In genomic region chr1:138154185-138154785, GRCm38 (mm10) we compare ENCODE assay signal across 19 mouse cellular contexts. TPM values are rescaled to one million over a fixed set of nuclear protein-coding genes. Genes with fewer than 3 reads are reported as not detected.
DNase-seq lines count a peak whose midpoint lies in the region; ATAC-seq and TF ChIP-seq lines count a peak whose summit lies in the region.
"Had no signal": no experiment of that assay in that cellular context is flagged by ENCODE, and none has a peak within 500 bp of the region (broad histone marks: within the 10 kb centered on the region; RNA-seq: fewer than 3 reads in every experiment).

No protein-coding gene starts in this region.

- no peak overlapping the region for H3K4me3 ChIP-seq in ES-E14 (ENCODE audit: insufficient read depth in 1 of 2, low read depth in 1 of 2, low read length in 2 of 2, poor library complexity in 1 of 2, severe bottlenecking in 1 of 2)
- H3K4me3 ChIP-seq in liver, postnatal 0 days (ENCODE audit: low read depth, low read length): no peak overlapping the region
- H3K4me3 ChIP-seq: erythroblast, embryonic 14.5 days; forebrain, embryonic 15.5 days; heart, embryonic 15.5 days; hindbrain, embryonic 12.5 days; intestine, embryonic 15.5 days; layer of hippocampus, adult 2 months; left cerebral cortex, adult 2 months; liver, embryonic 13.5 days had no signal

- no peak for DNase-seq in ES-E14 (ENCODE audit: low read depth, low spot score)
- peak; percentile 73 for DNase-seq in thymus, postnatal 14 days
- no peak for DNase-seq in kidney, postnatal 10 days
- no peak for DNase-seq in liver, postnatal 0 days
- no peak for DNase-seq in layer of hippocampus, adult 11-12 months (ENCODE audit: low spot score)
- DNase-seq: heart, adult 18-20 months; liver, embryonic 13.5 days had no signal

- H3K9me3 ChIP-seq in ES-E14 (ENCODE audit: control insufficient read depth, insufficient read depth, low read depth, low read length): no peaks in the 10 kb centered on the region
- H3K9me3 ChIP-seq in liver, postnatal 0 days (ENCODE audit: low read length): no peaks in the 10 kb centered on the region
- H3K9me3 ChIP-seq: forebrain, embryonic 15.5 days; heart, embryonic 15.5 days; hindbrain, embryonic 12.5 days; intestine, embryonic 15.5 days; liver, embryonic 13.5 days had no signal

- no peak overlapping the region for H3K27ac ChIP-seq in ES-E14 (ENCODE audit: insufficient read depth, low read depth, low read length, poor library complexity, severe bottlenecking)
- no peak overlapping the region for H3K27ac ChIP-seq in liver, postnatal 0 days (ENCODE audit: low read depth)
- H3K27ac ChIP-seq: forebrain, embryonic 15.5 days; heart, embryonic 15.5 days; hindbrain, embryonic 12.5 days; intestine, embryonic 15.5 days; layer of hippocampus, adult 2 months; left cerebral cortex, adult 2 months; liver, embryonic 13.5 days; stomach, postnatal 0 days had no signal

- H3K4me1 ChIP-seq in ES-E14 (ENCODE audit: control insufficient read depth in 2 of 2, insufficient read depth in 2 of 2, low read length in 2 of 2, poor library complexity in 1 of 2): peaks cover 0 to 2% of the 10 kb centered on the region in 2 experiments; a peak in 1 of 4 replicates
- H3K4me1 ChIP-seq in liver, postnatal 0 days (ENCODE audit: insufficient read depth): no peaks in the 10 kb centered on the region
- H3K4me1 ChIP-seq: heart, embryonic 15.5 days; hindbrain, embryonic 12.5 days; intestine, embryonic 15.5 days; liver, embryonic 13.5 days had no signal

- WGBS in liver, postnatal 0 days (ENCODE audit: insufficient replicate concordance): 38% methylated on average over 1 of the region's 1 CpGs

- no peak overlapping the region for H3K4me2 ChIP-seq in liver, postnatal 0 days (ENCODE audit: low read depth, low read length)
- H3K4me2 ChIP-seq: forebrain, embryonic 15.5 days; heart, embryonic 15.5 days; hindbrain, embryonic 12.5 days; intestine, embryonic 15.5 days; liver, embryonic 13.5 days had no signal

- no peaks in the 10 kb centered on the region for H3K36me3 ChIP-seq in ES-E14 (ENCODE audit: control insufficient read depth, insufficient read depth, low read length, poor library complexity, severe bottlenecking)
- H3K36me3 ChIP-seq in liver, postnatal 0 days (replicated peaks; ENCODE audit: insufficient read depth, low read length): no peaks in the 10 kb centered on the region
- H3K36me3 ChIP-seq: forebrain, embryonic 15.5 days; heart, embryonic 15.5 days; hindbrain, embryonic 12.5 days; intestine, embryonic 15.5 days; liver, embryonic 13.5 days had no signal

- no peaks in the 10 kb centered on the region for H3K27me3 ChIP-seq in liver, postnatal 0 days (ENCODE audit: insufficient read depth, low read length)
- H3K27me3 ChIP-seq: CH12.LX; forebrain, embryonic 15.5 days; heart, embryonic 15.5 days; hindbrain, embryonic 12.5 days; intestine, embryonic 15.5 days; liver, embryonic 13.5 days had no signal

- H3K9ac ChIP-seq in ES-E14 (ENCODE audit: insufficient read depth, low read depth, low read length, poor library complexity, severe bottlenecking): no peak overlapping the region
- no peak overlapping the region for H3K9ac ChIP-seq in liver, postnatal 0 days (replicated peaks)
- H3K9ac ChIP-seq: forebrain, embryonic 15.5 days; heart, embryonic 15.5 days; hindbrain, embryonic 12.5 days; intestine, embryonic 15.5 days; liver, embryonic 13.5 days had no signal

- peak; percentile 26 for ATAC-seq in CD4-positive, CD25-positive, alpha-beta regulatory T cell, adult 4 months
- peak; percentile 11 for ATAC-seq in inflammation-experienced regulatory T-cells, adult 6 months
- ATAC-seq in liver, postnatal 0 days: no peak
- ATAC-seq: forebrain, embryonic 15.5 days; intestine, embryonic 15.5 days; midbrain, embryonic 16.5 days had no signal

- no peak for TF ChIP-seq EP300 in liver, postnatal 0 days (IDR thresholded peaks at IDR 0.05; ENCODE audit: low read depth)

- in situ Hi-C loops in ES-E14 (cut with MboI; ENCODE audit: low sequenced_read_pairs in 2 of 2, unreplicated experiment in 2 of 2): no loop called here

- TF ChIP-seq CTCF in liver, postnatal 0 days (IDR thresholded peaks at IDR 0.05; ENCODE audit: low read depth): no peak

TF ChIP-seq in ES-E14, 5 proteins besides CTCF, POLR2A, EP300 and RAD21:
- no peak for TF ChIP-seq ZC3H11A (IDR thresholded peaks at IDR 0.05; ENCODE audit: borderline replicate concordance, low read depth, low read length)
- peak; percentile 32; the same call in 1 of the 2 replicates for TF ChIP-seq ZNF384 (IDR thresholded peaks at IDR 0.05; ENCODE audit: low read depth, low read length)

RNA-seq across cellular contexts. Expression of gene Ptprc, which starts 21.2 kb away (rescaled TPM):
- 1,000 to 10,000 TPM; 1,419 to 1,542 TPM for polyA plus RNA-seq in CD4-positive, CD25-positive, alpha-beta regulatory T cell, adult 4 months (2017; shearing (Covaris generic))
- total RNA-seq in ES-E14 (2012; rRNA removed): 0.49 TPM in 1 of 2 replicates, not detected in the other
- 1,000 to 10,000 TPM; 1,312 to 1,433 (median 1,346) TPM for polyA plus RNA-seq in inflammation-experienced regulatory T-cells, adult 6 months (2017; shearing (Covaris generic))
- polyA plus RNA-seq in liver, postnatal 0 days (2015; fragmentation: Nextera tagmentation; extraction: Ambion mirVana): 11.3 and 12.3 TPM in 2 replicates
- polyA plus RNA-seq: erythroblast, embryonic 14.5 days had no signal

Comparison
In these comparisons a context has a peak if more than half of its experiments do, and no peak if none do; other contexts are left out.
1. RNA of gene Ptprc, which starts 21.2 kb away (polyA plus RNA-seq): 1,419 to 1,542 TPM in CD4-positive, CD25-positive, alpha-beta regulatory T cell, adult 4 months and 1,312 to 1,433 TPM in inflammation-experienced regulatory T-cells, adult 6 months; 11.3 to 12.3 TPM in liver, postnatal 0 days; every median in the first group is over 10 times any median in the second.